Mouse (Mus musculus): ENCODE results near the gene Grhl3.

Gene Grhl3

GRCm38 (mm10) chr4:135493691-135494520 is 79.5 kb downstream of the Grhl3 start:
- in situ Hi-C loops (cut with MboI, MseI): loop anchor here (5.0 kb wide), 4 partner anchors 42 to 112 kb away; no protein-coding TSS in a partner anchor

GRCm38 (mm10) chr4:135493271-135493670 is 80.2 kb downstream of the Grhl3 start:
- in situ Hi-C loops (cut with MboI, MseI): loop anchor here (5.0 kb wide), 4 partner anchors 41 to 111 kb away; no protein-coding TSS in a partner anchor
